Mouse (Mus musculus) forebrain, embryonic 12.5 days (tissue): ENCODE measurements at regions not wholly inside any gene's neighbourhood (a gene's known extent, or its start where the extent isn't known, plus 50 kb on each side); places are given as distances from the start of the nearest gene placed in this dataset.
A peak's percentile ranks its signal among the peaks of the same experiment; 100 is the strongest.
"Not testable (repeated sequence)": the region's sequence is repeated elsewhere in the genome, so short reads cannot be mapped to it uniquely, and the experiment has no call there.

Source experiments
- ATAC-seq: fragments of 200-750 bp; cut with Nextera tagmentation; 2 replicates; pipeline ENCODE4 v1.8.0; 2017; ENCODE audit warnings: moderate TSS enrichment; ENCODE audit not compliant: low FRiP score
- H3K27ac ChIP-seq: fragments of 300-500 bp; sonication (generic); 2 replicates; pipeline ENCODE4 v1.5.1; 2016; ENCODE audit warnings: mild to moderate bottlenecking
- H3K27me3 ChIP-seq: fragments of 300-500 bp; sonication (generic); 2 replicates; pipeline ENCODE4 v1.6.1; 2016; ENCODE audit warnings: mild to moderate bottlenecking
- H3K36me3 ChIP-seq: fragments of 300-500 bp; sonication (generic); replicated peaks from 2 replicates; pipeline ENCODE4 v1.6.1; 2016; ENCODE audit warnings: mild to moderate bottlenecking
- H3K4me1 ChIP-seq: fragments of 300-500 bp; sonication (generic); 2 replicates; pipeline ENCODE4 v1.6.1; 2016
- H3K4me2 ChIP-seq: fragments of 300-500 bp; sonication (generic); 2 replicates; pipeline ENCODE4 v1.6.1; 2016; ENCODE audit warnings: mild to moderate bottlenecking, moderate library complexity
- H3K4me3 ChIP-seq: fragments of 300-500 bp; sonication (generic); replicated peaks from 2 replicates; pipeline ENCODE4 v1.5.1; 2016; ENCODE audit warnings: mild to moderate bottlenecking
- H3K9ac ChIP-seq: fragments of 300-500 bp; sonication (generic); 2 replicates; pipeline ENCODE4 v1.6.1; 2016; ENCODE audit warnings: mild to moderate bottlenecking
- H3K9me3 ChIP-seq: fragments of 300-500 bp; sonication (generic); 2 replicates; pipeline ENCODE4 v1.6.1; 2016
- WGBS: fragments of 180-500 bp; shearing (Covaris S2); methylation state at CpG from one replicate; pipeline ENCODE4 v1.1.7; 2016; 5-methylcytosine and 5-hydroxymethylcytosine counted together

- no peak overlapping the region for H3K4me2 ChIP-seq
- no peaks in the 10 kb centered on the region for H3K27me3 ChIP-seq
- no peak for ATAC-seq
- H3K36me3 ChIP-seq = no peaks in the 10 kb centered on the region
- WGBS = 88% methylated on average over 13 of the region's 13 CpGs
- H3K27ac ChIP-seq = no peak overlapping the region
- H3K9me3 ChIP-seq = no peaks in the 10 kb centered on the region
- H3K9ac ChIP-seq = no peak overlapping the region
- no peaks in the 10 kb centered on the region for H3K4me1 ChIP-seq
- H3K4me3 ChIP-seq = no peak overlapping the region
Measured at GRCm38 (mm10) chr8:88064414-88065110, 54.0 kb upstream of the Cnep1r1 start.

- H3K27ac ChIP-seq, H3K4me1 ChIP-seq, ATAC-seq, H3K36me3 ChIP-seq, H3K9ac ChIP-seq, H3K27me3 ChIP-seq, H3K4me2 ChIP-seq, H3K9me3 ChIP-seq, H3K4me3 ChIP-seq: not testable (repeated sequence)
- 96% methylated on average over 1 of the region's 1 CpGs for WGBS
Measured at GRCm38 (mm10) chr8:88059107-88059506, 59.5 kb upstream of the Cnep1r1 start.

- Histone ChIP-seq H3K36me3 (no peaks in the 10 kb centered on the region), H3K9ac (no peak overlapping the region), H3K27ac (no peak overlapping the region), H3K4me3 (no peak overlapping the region), H3K27me3 (no peaks in the 10 kb centered on the region), H3K9me3 (no peaks in the 10 kb centered on the region), H3K4me2 (no peak overlapping the region), H3K4me1 (no peaks in the 10 kb centered on the region; the same call in 1 of the 2 replicates)
- ATAC-seq = no peak
- 90% methylated on average over 7 of the region's 7 CpGs for WGBS
Measured at GRCm38 (mm10) chr8:88057686-88058234, 60.8 kb upstream of the Cnep1r1 start.

- H3K36me3 ChIP-seq = no peaks in the 10 kb centered on the region
- H3K9me3 ChIP-seq = no peaks in the 10 kb centered on the region
- no peak overlapping the region for H3K4me2 ChIP-seq
- WGBS = 80% methylated on average over 10 of the region's 10 CpGs
- no peak overlapping the region for H3K4me3 ChIP-seq
- no peaks in the 10 kb centered on the region; the same call in 1 of the 2 replicates for H3K4me1 ChIP-seq
- no peak overlapping the region for H3K27ac ChIP-seq
- no peak for ATAC-seq
- no peaks in the 10 kb centered on the region; the same call in 1 of the 2 replicates for H3K27me3 ChIP-seq
- no peak overlapping the region for H3K9ac ChIP-seq
Measured at GRCm38 (mm10) chr8:88050651-88051050, 67.9 kb upstream of the Cnep1r1 start.

- no peak overlapping the region for H3K27ac ChIP-seq
- H3K9ac ChIP-seq = no peak overlapping the region
- no peak overlapping the region for H3K4me2 ChIP-seq
- no peaks in the 10 kb centered on the region; the same call in 1 of the 2 replicates for H3K4me1 ChIP-seq
- no peaks in the 10 kb centered on the region for H3K9me3 ChIP-seq
- ATAC-seq = no peak
- WGBS = 91% methylated on average over 5 of the region's 5 CpGs
- H3K4me3 ChIP-seq = no peak overlapping the region
- no peaks in the 10 kb centered on the region; the same call in 1 of the 2 replicates for H3K27me3 ChIP-seq
- no peaks in the 10 kb centered on the region for H3K36me3 ChIP-seq
Measured at GRCm38 (mm10) chr8:88049091-88049490, 69.5 kb upstream of the Cnep1r1 start.

GRCm38 (mm10) chr8:88045995-88046394 lies 72.6 kb upstream of the Cnep1r1 start:
- 83% methylated on average over 4 of the region's 4 CpGs for whole genome bisulfite sequencing
- no peaks in the 10 kb centered on the region for H3K36me3 ChIP-seq
- no peaks in the 10 kb centered on the region; the same call in 1 of the 2 replicates for H3K27me3 ChIP-seq

GRCm38 (mm10) chr8:88039286-88039685 lies 79.3 kb upstream of the Cnep1r1 start:
- WGBS = 28% methylated on average over 6 of the region's 6 CpGs
- H3K9me3 ChIP-seq = no peaks in the 10 kb centered on the region
- no peak overlapping the region for H3K4me2 ChIP-seq
- no peak overlapping the region for H3K9ac ChIP-seq
- no peak overlapping the region for H3K27ac ChIP-seq
- H3K4me3 ChIP-seq = no peak overlapping the region
- ATAC-seq = no peak
- no peaks in the 10 kb centered on the region for H3K27me3 ChIP-seq
- H3K4me1 ChIP-seq = no peaks in the 10 kb centered on the region
- H3K36me3 ChIP-seq = no peaks in the 10 kb centered on the region

More at GRCm38 (mm10) chr8:88045995-88046394, 72.6 kb upstream of the Cnep1r1 start:
- Histone ChIP-seq H3K9me3 (no peaks in the 10 kb centered on the region), H3K27ac (no peak overlapping the region), H3K4me2 (no peak overlapping the region), H3K4me3 (no peak overlapping the region), H3K4me1 (no peaks in the 10 kb centered on the region), H3K9ac (no peak overlapping the region)
- ATAC-seq = no peak

GRCm38 (mm10) chr8:88037994-88038393 lies 78.6 kb upstream of the Zfp423 start:
- Histone ChIP-seq H3K4me1 (no peaks in the 10 kb centered on the region), H3K27me3 (no peaks in the 10 kb centered on the region), H3K4me2 (no peak overlapping the region), H3K36me3 (no peaks in the 10 kb centered on the region), H3K27ac (no peak overlapping the region), H3K4me3 (no peak overlapping the region), H3K9me3 (no peaks in the 10 kb centered on the region), H3K9ac (no peak overlapping the region)
- ATAC-seq = no peak
- 93% methylated on average over 2 of the region's 2 CpGs for WGBS

GRCm38 (mm10) chr8:88033054-88033453 lies 73.7 kb upstream of the Zfp423 start:
- H3K9me3 ChIP-seq = no peaks in the 10 kb centered on the region
- no peak overlapping the region for H3K27ac ChIP-seq
- no peaks in the 10 kb centered on the region for H3K27me3 ChIP-seq
- ATAC-seq = no peak
- WGBS = 81% methylated on average over 6 of the region's 6 CpGs
- H3K4me3 ChIP-seq = no peak overlapping the region
- no peaks in the 10 kb centered on the region for H3K4me1 ChIP-seq
- no peak overlapping the region for H3K4me2 ChIP-seq
- no peak overlapping the region for H3K9ac ChIP-seq
- no peaks in the 10 kb centered on the region for H3K36me3 ChIP-seq

- no peaks in the 10 kb centered on the region for H3K9me3 ChIP-seq
- no peak for ATAC-seq
- H3K36me3 ChIP-seq = no peaks in the 10 kb centered on the region
- WGBS = 89% methylated on average over 14 of the region's 14 CpGs
- H3K27ac ChIP-seq = no peak overlapping the region
- H3K27me3 ChIP-seq = no peaks in the 10 kb centered on the region
- H3K9ac ChIP-seq = no peak overlapping the region
- H3K4me3 ChIP-seq = no peak overlapping the region
- peaks cover 21% of the 10 kb centered on the region for H3K4me1 ChIP-seq
- H3K4me2 ChIP-seq = no peak overlapping the region
Measured at GRCm38 (mm10) chr8:88024496-88024895, 65.1 kb upstream of the Zfp423 start.

- Histone ChIP-seq H3K4me1 (peaks cover 24% of the 10 kb centered on the region), H3K9ac (no peak overlapping the region), H3K4me2 (no peak overlapping the region), H3K36me3 (no peaks in the 10 kb centered on the region), H3K27ac (no peak overlapping the region), H3K27me3 (no peaks in the 10 kb centered on the region), H3K4me3 (no peak overlapping the region), H3K9me3 (0 out of 2 replicates have a peak, but pooled peaks cover 1% of the 10 kb centered on the region)
- ATAC-seq = peak; percentile 77
- 8% methylated on average over 5 of the region's 5 CpGs for WGBS
Measured at GRCm38 (mm10) chr8:88023423-88023822, 64.0 kb upstream of the Zfp423 start.

- no peak overlapping the region for H3K9ac ChIP-seq
- no peaks in the 10 kb centered on the region for H3K27me3 ChIP-seq
- 0 out of 2 replicates have a peak, but pooled peaks cover 5% of the 10 kb centered on the region for H3K9me3 ChIP-seq
- H3K36me3 ChIP-seq = no peaks in the 10 kb centered on the region
- H3K4me1 ChIP-seq = peaks cover 24% of the 10 kb centered on the region
- WGBS = 48% methylated on average over 16 of the region's 16 CpGs
- H3K27ac ChIP-seq = 0 out of 2 replicates have a peak overlapping the region, but pooled peaks have one; percentile 19
- no peak overlapping the region for H3K4me3 ChIP-seq
- H3K4me2 ChIP-seq = no peak overlapping the region
- peak; percentile 20 for ATAC-seq
Measured at GRCm38 (mm10) chr8:88022776-88023385, 63.5 kb upstream of the Zfp423 start.
